Mouse (Mus musculus) adipocyte (in vitro differentiated cells): ENCODE measurements around the gene Fam8a1.

Experiments
- DNase-seq: peaks from one replicate; pipeline ENCODE4 v3.0.0-alpha.2; 2016; ENCODE audit warnings: low spot score

Gene Fam8a1

DNA sequence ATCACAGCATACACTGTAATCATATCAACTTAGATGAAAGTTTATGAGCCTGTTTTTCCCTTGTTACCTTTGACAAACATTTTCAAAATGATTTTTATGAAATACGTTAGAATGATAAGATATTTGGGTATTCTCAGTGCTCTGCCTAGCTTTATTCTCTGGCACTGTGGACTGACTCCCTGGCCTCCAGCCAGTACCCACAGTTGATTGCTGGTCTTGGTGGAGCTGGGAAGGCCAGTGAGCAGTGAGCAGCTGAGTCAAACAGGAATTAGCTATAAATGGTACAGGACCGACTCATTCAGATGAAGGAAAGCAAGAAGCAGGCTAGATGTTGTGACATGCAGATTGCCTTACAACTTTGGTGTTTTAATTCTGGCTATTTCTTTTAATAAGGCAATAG lies 5.3 kb downstream of the Fam8a1 start:
- DNase-seq: peak; percentile 33

DNA sequence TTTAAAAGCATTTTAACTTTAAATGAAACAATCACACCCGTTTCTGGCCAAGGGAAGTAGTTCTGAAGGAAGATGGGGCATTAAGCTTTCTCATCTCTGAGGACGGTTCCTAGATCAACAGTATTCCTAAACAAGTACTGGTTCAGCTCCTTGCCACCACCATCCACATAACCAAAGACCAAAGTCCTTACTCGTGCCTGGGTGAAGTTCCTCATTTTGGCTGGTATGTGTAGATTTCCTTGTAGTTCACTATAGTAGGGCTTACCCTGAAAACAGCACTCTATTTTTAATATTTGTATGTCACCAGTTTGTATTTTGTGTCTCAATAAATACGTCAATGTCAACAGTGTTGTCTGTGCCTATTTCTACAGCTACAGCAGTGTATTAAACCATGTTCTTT lies 8.4 kb downstream of the Fam8a1 start:
- no peak for DNase-seq

DNA sequence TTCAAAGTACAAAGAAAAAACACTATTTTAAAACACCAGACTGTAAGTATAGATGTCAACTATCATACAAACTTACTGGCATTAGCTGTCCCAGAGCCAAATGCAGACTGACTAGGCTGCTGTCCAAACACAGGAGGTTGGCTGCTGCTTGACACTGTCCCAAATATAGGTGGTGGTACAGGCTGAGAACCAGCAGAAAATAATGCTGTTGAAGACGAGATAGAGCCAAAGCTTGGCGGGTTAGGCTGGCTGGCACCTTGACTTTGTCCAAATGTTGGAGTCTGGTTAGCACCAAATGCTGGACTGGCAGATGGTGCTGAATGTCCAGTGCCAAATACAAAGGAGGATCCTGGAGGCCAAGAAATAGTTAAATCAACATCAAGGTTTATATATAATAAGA lies 13.6 kb downstream of the Fam8a1 start:
- DNase-seq: peak; percentile 27

DNA sequence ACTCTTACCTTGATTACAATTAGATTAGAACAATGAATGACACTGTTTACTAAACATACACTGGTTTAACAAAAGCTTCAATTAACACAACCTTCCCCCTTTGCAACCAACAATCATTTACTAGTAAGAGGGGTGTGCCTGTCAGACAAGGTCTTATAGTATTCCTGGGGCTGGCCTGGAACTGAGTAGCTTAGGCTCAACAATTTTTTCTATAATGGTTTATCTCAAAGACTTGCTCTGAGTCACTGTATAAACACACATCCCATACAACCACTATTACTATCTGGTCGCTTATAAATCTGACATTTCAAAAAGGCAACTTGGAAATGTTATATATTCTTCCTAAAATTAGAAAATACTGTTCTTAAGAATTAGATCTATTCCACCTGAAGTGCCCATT lies 14.0 kb downstream of the Fam8a1 start:
- no peak for DNase-seq

DNA sequence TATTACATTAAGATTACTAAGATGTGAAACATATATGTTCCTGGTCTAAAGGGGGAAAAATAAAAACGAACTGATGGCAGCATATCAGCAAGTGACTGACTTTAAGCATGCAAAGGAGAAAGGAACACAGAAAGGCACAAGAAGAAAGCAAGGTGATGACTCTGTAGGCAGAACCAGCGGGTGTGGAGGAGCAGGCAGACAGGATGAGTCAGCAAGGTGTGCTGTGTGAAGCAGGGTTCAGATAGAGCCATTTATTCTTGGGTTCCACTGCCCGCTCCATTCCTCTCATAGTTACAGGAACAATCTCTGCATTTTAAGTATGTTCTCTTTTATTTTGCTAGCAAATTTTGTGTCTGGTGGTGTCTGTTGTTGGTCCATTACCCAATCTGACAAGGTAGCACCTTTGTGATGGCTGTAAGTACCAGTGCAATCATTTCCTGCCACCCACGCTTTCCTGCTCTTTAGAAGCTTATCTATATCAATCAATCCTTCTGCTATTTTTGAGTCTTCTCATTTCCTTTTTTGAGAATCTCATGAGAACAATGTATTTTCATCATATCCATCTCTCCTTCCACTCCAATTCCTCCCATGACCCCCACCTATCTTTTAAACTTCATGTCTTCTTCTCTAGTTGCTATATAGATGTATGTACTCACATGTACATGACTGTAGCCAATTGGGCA lies 21.4 kb downstream of the Fam8a1 start:
- DNase-seq: no peak

DNA sequence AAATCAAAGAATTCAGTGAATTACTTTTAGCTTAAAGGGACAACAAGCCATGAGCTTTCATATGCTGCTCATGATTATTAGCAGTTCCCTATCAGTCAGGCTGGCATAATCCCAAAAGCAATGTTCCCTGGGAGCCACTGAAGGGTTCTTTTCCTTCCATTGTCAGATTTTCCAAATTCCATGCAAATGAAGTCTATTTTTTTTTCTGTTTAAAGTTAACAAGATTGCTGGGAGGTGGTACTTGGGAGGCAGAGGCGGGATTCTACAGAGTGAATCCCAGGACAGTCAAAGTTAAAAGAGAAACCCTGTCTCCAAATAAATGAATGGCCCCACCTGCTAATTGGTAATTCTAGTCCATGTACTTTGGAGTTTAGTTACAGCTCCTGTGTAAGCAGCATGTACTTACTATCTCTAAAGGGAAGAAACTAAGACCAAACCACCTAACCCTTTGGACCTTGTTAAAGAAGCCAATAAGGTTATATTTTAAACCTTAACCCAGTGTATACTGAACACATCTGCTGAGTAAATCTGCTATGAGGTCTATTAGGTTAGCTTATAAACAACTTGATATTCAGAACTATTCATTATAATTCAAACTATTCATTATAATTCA lies 26.1 kb downstream of the Fam8a1 start:
- no peak for DNase-seq

DNA sequence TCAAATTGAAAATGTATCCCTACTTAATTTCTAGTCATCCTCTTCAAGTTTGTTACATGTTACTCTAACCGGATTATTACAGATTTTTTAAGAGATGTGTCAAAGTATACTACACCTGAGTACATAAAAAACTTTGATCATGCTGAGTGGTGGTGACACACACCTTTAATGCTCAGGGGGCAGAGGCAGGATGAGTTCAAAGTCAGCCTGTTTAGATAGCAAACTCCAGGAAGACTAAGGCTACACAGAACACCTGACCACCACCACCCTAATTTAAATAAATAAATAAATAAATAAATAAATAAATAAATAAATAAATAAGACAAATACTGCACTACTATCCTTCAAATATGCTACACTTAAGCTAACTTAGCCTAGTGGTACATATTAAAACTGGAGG lies 26.6 kb downstream of the Fam8a1 start:
- no peak for DNase-seq

DNA sequence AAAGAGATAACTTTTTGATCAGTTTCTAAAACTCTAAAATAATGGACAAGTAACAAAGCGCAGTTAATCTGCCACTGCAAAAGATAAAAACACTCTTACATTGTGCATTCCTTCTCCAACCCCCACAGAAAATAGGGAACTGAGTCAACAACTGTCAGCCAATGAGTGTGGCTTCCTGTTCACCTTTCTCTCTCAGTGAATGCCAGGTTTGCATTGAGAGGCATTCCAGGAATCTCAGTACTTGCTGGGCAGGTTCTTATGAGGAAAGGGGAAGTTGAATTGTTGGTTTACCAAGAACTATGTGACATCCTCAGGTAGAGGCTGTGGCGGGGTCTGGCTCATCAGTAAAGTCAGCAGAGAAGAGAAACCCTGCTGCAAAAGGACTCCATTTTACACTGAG lies 27.5 kb downstream of the Fam8a1 start:
- DNase-seq: no peak

DNA sequence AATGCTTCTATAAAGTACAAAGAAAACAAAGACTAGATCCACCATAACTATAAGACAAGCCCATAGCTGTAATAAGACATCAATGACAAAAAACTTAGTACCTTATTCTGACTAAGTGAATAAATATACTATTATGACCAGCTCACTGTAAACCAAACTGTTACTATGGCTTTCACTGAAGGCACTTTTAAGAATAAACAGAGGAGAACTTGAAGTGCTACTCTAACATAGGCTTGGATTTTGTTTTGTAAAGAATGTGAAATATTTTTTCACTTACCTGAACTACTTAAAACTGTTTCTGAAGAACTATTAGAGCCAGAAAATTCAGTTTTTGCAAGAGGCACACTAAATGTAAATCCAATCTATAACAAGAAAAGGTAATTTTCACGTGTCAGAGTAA lies 30.1 kb downstream of the Fam8a1 start:
- no peak for DNase-seq

DNA sequence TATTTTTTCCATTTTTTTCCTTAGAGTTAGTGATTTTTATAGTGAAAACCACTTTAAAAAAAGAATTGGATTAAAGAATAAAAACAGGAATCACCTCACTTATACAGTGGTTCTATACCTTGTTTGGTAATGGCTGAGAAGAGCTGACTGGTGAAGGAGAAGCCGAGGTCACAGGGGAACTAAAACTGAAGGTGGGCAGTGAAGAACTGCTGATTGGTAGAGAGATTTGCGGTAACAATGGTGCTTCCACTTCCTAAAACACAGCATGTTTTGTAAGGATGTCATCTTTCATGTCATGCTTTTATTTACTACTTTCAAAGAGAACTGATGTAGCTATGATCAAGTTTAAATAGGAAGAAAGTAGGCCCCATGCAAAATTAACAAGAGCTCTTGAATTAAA lies 32.2 kb downstream of the Fam8a1 start:
- DNase-seq: no peak

DNA sequence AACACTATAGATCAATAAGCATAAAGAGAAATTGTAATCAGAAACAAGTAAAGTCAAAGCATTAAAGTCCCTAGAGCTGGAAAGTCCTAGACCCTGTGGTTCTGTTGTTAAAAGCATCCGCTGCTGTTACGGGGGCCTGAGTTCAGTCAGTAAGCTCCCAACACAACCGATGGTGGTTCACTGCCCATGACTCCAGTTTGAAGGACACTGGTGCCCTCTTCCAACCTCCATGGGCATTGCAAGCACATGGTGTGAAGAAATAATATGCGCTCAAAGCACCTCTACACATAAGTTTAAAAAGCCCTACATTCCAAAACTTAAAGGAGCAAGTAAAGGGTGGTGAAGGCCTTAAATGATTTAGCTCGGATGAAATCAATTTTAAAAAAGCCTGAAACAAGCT lies 33.8 kb downstream of the Fam8a1 start:
- DNase-seq: no peak

DNA sequence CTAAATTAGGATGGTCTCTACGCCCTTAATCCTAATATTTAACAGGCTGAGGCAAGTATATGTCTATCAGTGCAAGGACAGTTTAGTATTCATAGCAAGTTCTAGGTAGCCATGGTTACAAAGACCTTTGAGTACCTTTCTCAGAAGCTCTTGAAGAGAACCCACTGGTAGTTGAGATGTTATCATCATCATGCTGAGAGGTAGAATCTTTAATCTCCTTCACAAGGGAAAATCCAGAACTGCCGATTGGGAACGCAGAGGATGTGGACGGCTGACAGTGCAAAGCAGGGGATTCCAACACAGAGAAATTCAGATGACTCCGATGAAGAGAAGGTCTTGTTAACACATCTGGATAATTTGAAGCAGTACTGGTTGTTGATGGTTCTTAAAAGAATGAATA lies 44.2 kb downstream of the Fam8a1 start:
- no peak for DNase-seq

DNA sequence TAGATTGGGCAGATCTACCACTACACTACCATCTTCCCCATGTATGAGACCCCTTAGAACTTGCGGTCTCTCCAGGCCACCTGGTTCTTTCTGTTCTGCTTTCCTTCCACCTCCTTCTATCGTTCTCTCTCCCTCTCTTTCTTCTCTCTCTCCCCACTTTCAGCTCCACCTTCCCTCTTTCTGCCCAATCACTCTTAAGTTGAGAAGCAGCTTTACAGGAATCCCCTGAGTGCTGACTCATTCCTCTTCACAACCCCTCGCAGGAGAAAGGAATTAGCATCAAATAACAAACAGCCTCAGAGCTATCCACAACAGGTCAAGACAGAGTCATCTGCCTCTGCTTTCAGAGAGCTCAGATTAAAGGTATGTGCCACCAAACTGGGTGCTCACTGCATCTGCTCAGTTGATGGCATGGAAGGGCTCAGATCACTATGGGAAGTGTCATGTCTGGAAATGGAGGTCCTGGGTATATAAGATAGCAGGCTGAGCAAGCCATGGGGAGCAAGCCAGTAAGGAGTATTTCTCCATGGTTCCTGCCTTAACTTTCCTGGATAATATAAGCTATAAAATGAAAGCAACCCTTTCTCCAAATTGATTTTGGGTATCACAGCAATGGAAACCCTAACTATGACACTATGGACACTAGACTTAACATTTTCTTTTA lies 46.8 kb downstream of the Fam8a1 start:
- no peak for DNase-seq

DNA sequence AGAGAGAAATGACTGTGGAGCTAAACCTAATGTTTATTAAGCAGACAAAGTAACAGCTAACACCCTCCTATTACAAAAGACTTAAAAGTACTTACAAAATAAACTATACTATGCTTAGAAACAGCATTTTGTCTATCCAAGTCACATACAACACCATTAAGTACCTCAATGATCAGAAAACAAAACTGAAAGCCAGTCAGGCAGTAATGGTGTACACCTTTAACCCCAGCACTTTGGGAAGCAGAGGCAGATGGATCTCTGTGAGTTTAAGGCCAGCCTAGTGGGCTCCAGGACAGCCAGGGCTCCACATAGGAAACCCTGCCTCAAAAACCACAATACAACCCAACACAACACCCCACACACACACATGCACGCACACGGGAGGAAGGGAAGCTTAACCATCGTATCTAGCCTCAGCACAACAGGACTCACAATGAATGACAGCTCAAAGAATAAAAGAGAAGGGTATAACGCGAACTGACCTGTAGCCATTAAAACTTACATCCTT lies 49.6 kb downstream of the Fam8a1 start:
- no peak for DNase-seq

DNA sequence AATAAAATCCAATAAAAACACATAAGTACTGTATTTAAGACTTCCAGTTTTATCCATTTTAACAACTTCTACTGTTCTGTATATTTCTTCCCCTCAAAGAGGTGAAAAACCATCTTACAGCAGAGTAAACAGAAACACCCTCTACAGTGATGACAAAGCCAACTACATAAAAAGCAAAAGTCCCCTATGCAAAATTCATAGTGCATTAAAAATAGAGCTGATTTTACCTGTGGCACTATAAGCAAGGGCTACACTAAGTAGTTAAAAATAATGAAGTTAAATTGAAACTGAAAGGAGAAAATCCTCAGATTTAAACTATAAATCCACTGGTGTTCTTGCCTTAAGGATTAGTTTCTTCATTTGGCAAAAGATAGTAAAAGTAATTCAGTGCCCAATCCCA lies 51.7 kb downstream of the Fam8a1 start:
- DNase-seq: no peak

DNA sequence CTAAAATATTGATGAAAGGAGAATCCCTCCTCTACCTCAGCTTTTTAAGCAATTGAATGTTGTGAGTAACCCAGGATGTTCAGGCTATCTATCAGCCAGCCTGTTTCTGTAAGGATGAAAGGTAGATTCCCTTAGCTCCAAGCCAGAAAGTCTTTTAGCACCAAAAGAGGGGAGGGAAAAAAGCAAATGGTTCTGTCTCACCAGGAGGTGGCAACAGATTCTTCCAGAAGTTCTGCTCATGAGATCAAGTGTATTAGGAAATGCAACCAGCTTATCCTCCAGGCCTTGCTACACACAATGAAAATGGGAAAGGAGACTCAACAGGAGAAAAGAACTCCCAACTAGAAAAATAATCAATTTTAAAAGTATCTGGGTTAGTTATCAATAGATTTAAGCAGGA lies 55.0 kb downstream of the Fam8a1 start:
- DNase-seq: peak; percentile 71

DNA sequence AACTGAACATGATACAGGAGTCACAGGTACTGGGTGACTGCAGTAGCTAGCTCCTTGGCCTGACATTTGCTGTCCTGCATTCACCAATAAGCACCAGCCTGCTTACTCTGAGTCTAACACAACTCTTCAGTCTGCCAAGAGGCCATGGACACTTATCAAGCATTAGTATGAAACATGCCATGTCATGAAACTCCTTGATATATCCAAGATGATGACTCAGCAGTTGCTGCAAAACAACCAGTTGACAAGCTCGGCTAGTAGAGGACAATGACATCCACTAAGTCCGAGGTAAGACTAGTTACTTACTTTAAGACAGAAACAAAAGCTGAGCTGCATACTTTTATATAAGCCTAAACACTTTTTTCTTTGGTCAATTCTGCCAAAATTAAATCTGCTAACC lies 55.9 kb downstream of the Fam8a1 start:
- DNase-seq: peak; percentile 65

DNA sequence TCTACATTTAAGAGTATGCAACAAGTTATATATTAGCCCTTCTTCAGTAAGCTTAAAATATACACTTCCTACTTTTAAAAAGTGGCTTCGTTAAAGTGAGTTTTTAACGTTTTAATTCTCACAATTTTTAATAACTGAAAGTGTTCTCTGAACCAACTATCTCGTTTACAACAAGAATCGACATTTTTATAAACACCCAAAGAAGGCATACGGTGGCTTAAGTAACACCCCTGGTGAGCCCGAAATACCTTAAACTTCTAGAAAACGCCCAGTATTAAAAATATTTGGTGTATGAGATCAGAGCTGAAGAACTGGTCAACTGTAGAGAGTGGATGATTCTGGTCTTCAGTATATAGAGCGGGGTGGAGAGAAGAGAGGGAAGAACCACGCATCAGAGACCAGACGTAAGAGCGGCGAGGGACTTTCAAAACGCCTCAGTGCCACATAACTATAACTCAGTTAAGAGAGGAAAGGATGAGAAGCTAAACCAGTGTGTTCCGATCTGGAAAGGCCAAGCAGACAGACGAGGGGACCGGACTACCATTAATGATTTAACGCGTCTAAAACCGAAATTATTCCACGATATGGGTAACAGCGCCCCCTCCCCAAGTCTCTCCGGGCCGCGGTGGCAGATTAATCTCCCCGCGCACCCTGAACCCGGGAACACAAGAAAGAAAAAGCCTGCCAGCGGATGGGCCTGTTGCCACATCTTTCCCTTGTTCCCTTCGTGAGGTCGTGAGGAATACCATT lies 57.1 kb downstream of the Fam8a1 start:
- DNase-seq: peak; percentile 55

DNA sequence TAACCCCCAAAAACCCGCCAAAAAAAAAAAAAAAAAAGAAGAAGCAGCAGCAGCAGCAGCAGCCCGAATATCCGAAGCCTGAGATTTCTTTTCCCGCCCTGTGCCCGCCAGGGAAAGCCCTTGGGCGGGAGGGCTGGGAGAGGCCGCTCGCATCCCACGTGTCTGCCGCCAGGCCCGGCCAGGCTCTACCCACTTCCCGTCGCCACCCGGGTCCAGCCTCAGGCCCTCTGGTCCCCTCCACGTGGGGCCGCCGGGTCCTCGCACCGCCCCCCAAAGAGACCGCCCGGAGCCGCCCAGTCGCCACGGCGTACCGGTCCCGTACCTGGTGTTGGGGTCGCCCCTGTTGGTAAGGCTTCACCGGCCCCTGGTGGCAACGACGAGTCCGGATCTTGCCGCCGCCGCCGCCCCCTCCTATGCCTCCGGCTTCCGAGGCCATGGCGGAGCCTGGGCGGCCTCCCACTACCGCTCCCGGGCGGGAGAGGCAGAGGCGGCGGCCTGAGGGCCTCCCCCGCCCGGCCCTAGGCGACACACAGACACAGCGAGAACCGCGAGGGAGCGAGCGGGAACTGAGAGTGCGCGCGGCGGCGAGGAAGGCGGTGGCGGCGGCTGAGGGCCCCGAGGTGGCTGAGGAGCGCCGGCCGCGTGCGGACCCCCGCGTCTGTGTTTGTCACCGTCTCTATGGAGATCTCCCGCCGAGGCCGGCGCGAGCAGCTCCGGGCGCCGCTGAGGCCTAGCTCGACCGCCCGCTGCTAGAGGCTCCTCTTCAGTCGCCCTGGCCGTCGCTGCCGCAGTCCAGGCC lies 57.9 kb downstream of the Fam8a1 start:
- DNase-seq: peak; percentile 59
